Mouse (Mus musculus): ENCODE results near the gene Acsl1.

The Acsl1 gene

GRCm38 (mm10) chr8:46508488-46509395, 37.9 kb downstream of the Acsl1 start:
- peak; percentile 35 for DNase-seq

DNA sequence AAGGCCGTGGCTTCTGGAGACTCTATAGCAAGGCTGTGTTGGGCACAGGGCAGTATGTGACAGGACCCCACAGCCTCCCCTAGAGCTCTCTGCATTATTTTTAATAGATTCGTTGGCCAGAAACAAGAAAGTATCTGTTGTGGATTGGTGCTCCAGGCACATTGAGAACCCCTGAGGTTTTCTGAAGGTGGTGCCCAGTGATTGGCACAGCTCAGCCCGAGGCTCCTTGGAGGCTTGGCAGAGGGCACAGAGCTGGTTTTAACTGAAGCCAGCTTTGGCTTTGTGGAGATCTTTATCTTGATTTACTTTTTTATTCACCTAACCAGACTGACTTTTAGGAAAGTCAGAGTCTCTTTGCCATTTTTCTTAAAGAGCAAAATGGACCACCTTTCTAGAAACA, 38.6 kb downstream of the Acsl1 start:
- peak; percentile 34 for DNase-seq

DNA sequence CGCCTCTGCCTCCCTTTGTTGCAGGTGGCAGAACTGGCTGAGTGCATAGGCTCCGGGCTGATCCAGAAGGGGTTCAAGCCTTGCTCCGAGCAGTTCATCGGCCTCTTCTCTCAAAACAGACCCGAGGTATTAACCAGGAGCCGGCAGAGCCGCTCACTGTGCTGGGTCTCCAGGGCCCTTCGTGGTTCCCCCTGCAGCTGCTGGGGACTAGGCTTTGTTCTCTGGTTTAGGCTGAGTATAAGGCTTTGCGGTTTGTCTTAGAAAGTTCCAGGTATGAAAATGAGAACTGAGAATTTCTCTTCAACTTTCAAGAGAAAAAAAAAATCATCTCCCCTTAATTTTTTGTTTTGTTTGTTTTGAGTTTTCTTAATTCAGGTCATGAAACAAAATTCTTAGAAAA, 40.5 kb downstream of the Acsl1 start:
- DNase-seq: no peak

DNA sequence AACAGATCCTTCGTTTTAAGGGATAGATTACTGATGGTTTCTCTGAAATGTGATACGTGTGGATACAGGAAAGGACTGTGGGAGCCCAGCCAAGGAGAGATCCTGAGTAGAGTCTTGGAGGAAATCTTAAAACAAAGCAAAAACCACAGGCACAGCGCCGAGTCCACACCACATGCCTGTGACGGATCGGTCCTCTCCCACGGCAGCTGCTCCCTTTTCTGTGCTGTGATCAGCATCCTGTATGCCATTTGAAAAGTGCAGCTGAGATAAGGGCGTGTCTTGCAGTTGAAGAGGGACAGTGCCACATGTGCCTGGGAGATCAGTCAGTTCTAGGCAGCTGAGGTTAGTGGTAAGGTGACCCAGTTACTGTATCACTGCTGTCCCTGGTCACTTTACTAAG, 41.7 kb downstream of the Acsl1 start:
- DNase-seq: no peak

GRCm38 (mm10) chr8:46514027-46514426, 43.2 kb downstream of the Acsl1 start:
- no peak for DNase-seq

GRCm38 (mm10) chr8:46520667-46521066, 49.8 kb downstream of the Acsl1 start:
- DNase-seq: no peak

GRCm38 (mm10) chr8:46526098-46526497, 55.3 kb downstream of the Acsl1 start:
- DNase-seq: no peak

GRCm38 (mm10) chr8:46526821-46527220, 56.0 kb downstream of the Acsl1 start:
- no peak for DNase-seq

DNA sequence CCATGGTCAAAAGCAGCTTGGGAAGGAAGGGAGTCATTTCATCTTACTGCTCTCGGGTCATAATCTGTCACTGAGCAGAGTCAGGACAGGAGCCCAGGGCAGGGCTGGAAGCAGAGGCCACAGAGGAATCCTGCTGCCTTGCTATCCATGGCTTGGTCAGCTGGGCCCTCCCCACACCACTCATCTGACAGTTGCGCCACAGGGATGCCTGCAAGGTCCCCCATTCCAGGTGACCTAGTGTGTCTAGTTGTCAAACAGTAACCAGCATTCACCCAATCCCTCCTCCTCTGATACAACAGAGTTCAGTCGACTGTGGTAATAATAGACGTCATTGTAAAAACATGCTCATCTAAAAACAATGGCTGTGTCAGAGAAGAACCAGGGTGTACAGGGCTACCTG, 58.7 kb downstream of the Acsl1 start:
- no peak for DNase-seq

GRCm38 (mm10) chr8:46530541-46530940, 59.7 kb downstream of the Acsl1 start:
- no peak for DNase-seq

DNA sequence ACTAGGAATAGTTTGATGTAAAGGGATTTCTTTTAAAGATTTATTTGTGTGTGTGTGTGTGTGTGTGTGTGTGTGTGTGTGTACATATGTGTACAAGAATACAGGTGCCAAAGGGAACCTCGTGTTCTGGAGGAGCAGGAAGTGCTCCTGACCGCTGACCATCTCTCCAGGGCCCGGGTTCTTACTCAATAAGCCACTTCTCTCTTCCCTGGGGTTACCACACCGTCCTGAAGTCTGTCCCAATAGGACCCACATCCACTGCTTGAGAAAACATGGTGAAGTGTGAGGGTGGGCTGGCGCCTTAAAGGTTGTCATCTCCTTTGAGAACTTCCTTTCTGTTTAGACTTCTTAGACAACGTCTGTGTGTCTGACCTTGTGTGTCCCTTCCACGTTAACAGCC, 63.1 kb downstream of the Acsl1 start:
- no peak for DNase-seq

GRCm38 (mm10) chr8:46539701-46540100, 68.9 kb downstream of the Acsl1 start:
- no peak for DNase-seq

DNA sequence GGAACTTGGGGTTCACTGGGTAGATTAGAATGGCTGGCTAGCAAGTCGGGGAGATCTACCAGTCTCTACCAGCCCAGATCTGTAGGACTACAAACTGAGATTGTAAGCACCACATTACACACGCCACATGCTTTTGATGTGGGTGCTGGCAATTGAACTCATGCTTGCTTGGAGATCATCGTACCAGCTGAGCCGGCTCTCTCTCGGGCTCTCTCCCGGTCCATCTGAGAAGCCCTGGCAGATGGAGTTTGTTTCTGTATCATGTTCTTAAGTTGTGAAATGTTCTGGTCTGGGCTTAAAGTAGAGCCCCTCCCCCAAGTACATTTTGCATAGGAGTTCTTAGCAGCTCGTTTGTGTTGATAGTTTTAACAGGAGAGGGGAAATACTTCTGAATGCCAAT, 72.4 kb downstream of the Acsl1 start:
- no peak for DNase-seq

DNA sequence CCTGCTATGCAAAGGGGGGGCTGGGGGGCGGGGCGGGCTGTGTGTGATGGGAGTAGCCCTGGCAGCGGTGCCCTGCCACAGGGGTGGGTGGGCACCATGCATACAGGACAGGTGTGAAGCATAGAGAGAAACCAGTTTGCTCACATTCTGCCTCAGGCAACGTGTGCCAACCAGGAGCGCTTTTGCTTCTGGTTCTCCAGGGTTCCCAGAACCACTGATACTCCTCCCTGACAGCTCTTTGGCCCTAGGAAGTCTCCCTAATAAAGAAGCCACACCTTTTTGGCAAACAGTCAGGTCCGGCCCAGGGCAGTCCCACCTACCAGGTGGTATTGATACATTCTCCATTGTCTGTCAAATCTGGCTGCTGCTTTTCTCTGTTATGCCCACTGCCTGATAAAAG, 72.8 kb downstream of the Acsl1 start:
- DNase-seq: no peak

DNA sequence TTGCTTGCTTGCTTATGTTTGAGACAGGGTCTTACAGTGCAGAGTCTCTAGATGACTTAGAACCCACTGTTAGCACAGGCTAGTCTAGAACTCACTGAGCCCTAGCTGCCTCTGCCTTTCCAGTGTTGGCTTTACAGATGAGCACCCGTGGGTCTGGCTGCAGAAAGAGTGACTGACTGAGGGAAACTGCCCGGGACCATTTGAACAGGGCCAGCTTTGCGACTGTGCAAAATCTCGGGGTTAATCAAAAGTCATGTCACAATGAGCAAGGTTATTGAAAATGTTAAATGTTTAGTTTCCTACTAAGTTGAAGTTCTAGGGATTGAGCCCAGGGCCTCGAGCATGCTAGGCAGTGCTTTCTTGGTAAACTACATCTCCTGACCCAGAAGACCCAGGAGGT, 75.0 kb downstream of the Acsl1 start:
- DNase-seq: no peak

DNA sequence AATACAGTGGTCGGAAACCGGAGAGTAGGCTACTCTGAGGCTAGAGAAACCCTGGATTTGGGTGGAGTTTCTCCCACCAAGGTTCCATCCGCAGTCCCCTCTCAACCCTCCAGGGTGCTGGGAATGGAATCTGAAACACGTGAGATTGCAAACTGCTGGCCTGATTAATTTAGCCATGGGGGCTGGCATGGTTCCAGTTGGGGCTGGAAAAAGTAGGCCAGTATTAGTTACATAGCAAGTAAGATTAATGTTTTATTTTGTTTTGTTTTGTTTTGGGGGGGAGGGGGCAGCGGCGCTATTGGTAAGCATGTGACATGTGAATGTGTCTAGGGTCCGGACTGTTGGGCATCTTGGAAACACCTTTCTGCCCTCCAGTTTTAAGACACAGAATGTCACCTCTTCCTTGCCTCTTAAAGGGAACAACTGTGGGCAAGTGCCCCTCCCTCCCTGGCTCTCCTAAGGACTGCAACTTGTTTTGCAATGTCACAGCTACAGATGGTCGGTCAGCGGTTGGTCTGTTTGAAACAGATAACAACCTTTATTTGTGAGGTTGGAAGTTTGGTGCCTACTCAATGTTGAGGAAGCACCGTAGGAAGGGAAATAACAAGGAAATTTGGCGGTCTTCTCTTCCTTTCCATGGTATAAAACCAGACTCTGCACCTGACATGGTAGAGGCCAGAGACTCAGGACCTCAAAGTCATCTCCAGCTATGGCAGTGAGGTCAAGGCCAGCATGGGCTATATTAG, 75.8 kb downstream of the Acsl1 start:
- no peak for DNase-seq

GRCm38 (mm10) chr8:46547245-46547644, 76.4 kb downstream of the Acsl1 start:
- peak; percentile 27 for DNase-seq

DNA sequence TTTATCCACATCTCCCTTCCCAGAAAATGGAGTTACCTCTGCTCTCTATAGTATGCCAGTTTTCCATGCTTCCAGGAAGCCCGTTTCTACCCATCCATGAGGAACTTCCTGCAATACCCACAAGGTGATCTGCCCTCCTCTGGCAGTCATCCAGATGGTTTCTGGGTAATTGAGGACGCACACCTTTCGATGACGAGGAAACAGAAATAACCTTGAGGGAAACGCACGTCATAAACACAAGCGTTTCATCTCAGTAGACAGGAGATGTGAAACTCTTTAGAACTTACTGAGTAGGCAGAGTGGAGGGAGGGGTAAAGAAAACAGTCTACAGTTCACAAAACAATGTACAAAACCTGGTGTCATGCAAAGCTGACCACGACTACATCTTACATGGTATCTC, 79.2 kb downstream of the Acsl1 start:
- no peak for DNase-seq

- DNase-seq: peak; percentile 31
These were observed 80.2 kb downstream of the Acsl1 start for GRCm38 (mm10) chr8:46551029-46551428.

- DNase-seq: peak; percentile 100
These were observed 81.0 kb downstream of the Acsl1 start, which contains the start of gene Cenpu for GRCm38 (mm10) chr8:46551615-46552440. Cenpu (plus strand) TSS chr8:46552028.

DNA sequence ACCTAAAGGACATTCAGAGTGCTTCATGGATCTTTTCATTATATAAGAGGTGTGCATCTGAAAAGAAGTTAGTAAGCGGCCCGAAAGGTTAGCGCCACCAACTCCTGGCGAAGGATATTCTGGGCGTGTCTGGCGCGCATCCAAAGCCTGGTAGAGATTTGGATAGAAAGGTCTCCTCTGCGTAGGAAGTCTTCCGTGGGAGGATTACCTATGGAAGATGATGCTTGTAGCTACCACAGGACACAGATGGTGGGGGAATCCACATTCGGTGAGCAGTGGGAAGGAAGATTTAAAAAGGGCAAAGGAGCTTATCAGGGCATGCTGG, 81.6 kb downstream of the Acsl1 start:
- peak; percentile 62 for DNase-seq

GRCm38 (mm10) chr8:46559428-46559827, 88.6 kb downstream of the Acsl1 start:
- no peak for DNase-seq

- no peak for DNase-seq
These were observed 91.5 kb downstream of the Acsl1 start for GRCm38 (mm10) chr8:46562333-46562732.

All from cerebellum, adult 9-11 months (tissue).